Mouse (Mus musculus): ENCODE measurements around the gene Enthd1. TPM values are rescaled to one million over a fixed set of nuclear protein-coding genes. Genes with fewer than 3 reads are reported as not detected.
"Not testable (repeated sequence)": the region's sequence is repeated elsewhere in the genome, so short reads cannot be mapped to it uniquely, and the experiment has no call there.

The Enthd1 gene
- polyA plus RNA-seq, 1 experiment from 2014 or later: not detected

DNA sequence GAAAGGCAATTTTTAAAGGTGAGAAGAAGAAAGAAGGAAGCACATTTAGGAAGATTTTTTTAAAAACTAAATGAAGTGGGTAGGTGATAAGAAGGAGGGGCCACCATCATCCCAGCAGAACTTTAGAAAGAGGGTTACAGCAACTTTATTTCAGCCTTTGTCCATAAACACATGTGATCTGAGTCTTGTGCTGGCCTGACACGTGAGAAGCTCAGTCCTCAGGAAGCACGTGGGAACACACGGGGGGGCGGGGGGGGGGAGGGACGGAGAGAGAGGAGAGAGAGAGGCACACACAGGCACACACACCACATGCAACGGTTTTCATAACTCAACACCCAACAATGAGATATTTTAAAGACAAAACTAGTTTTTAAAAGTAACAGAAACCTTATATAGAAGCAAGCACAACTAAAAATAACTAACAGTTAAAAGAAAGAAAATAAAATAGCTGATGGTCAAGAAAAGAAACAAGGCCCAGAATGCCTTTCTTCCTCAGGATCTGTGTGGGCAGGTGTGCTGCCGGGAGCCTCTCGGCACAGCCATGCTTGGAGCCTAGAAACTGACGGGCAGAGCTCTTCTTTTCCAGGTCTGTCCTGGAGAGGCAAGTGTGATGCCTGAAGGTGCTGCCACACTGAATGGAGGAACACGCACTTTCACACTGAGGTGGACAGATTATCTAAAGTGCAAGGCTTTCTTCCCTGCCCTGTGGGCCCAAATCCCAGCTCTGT, 43.1 kb downstream of the Enthd1 start:
- Histone ChIP-seq H3K4me2 (no peak overlapping the region), H3K4me1 (replicated peaks) (peaks cover 12% of the 10 kb centered on the region), H3K9me3 (no peaks in the 10 kb centered on the region), H3K27me3 (no peaks in the 10 kb centered on the region), H3K36me3 (no peaks in the 10 kb centered on the region), H3K27ac (no peak overlapping the region), H3K4me3 (no peak overlapping the region), H3K9ac (no peak overlapping the region)
- 60% methylated on average over 9 of the region's 10 CpGs for WGBS
- no peak for ATAC-seq (ENCODE audit: low FRiP score)

DNA sequence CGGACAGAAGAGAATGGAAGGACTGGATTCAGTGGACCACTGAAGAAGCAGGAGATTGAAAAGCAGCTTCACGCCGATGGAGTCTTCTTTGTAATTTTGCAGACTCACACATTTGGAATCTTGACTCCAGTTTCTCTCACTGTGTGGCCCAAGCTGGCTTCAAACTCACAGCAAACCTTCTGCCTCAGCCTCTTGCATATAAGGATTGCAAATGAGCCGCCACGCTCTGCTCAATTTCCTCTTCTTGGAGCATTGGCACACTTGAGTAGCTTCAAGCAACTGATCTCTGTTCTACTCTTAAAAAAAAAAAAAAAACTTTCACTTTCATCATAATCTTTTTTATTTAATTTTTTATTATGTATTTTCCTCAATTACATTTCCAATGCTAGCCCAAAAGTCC, 45.0 kb downstream of the Enthd1 start:
- no peaks in the 10 kb centered on the region for H3K9me3 ChIP-seq
- 97% methylated on average over 5 of the region's 5 CpGs for WGBS
- H3K4me2 ChIP-seq: no peak overlapping the region

DNA sequence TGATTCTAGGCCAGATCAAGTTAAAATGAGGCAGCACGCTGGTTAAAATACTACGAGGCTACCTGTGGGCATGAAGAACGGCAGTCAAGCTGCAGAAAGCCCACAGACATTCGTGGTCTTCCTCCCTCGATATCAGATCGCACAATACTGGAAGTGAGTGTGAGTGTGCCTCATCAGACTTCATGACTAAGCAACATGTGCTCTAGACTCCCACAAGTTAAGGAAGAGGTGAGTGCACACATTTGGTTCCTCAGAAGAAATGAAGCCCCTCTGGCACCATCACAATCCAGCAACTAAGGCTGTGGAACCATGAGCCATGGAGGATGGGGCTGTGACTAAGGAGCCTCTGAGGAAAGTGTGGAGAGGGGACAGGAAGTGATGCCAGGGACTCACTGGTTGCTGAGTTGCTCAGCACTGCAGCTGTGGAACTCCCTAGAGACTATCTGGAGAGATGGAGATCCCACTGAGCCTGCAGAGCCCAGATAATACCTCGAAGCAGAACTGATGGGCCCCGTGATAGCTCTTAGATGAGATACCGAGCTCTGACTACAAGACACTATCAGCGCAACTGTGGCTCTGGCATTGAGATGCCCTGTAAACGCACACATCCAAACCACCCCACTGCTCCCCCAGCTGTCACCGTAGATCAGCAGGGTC, 46.3 kb downstream of the Enthd1 start:
- Histone ChIP-seq H3K27ac (peak overlapping the region; percentile 55), H3K4me1 (replicated peaks) (peaks cover 12% of the 10 kb centered on the region), H3K36me3 (no peaks in the 10 kb centered on the region), H3K4me2 (no peak overlapping the region), H3K27me3 (no peaks in the 10 kb centered on the region), H3K4me3 (no peak overlapping the region), H3K9me3 (no peaks in the 10 kb centered on the region), H3K9ac (no peak overlapping the region)
- ATAC-seq (ENCODE audit: low FRiP score): no peak
- WGBS: 89% methylated on average over 12 of the region's 12 CpGs

More for the DNA sequence above, 45.0 kb downstream of the Enthd1 start:
- H3K27me3 ChIP-seq: no peaks in the 10 kb centered on the region
- H3K36me3 ChIP-seq: no peaks in the 10 kb centered on the region
- no peak overlapping the region for H3K4me3 ChIP-seq
- H3K27ac ChIP-seq: no peak overlapping the region
- ATAC-seq (ENCODE audit: low FRiP score): no peak
- peaks cover 12% of the 10 kb centered on the region for H3K4me1 ChIP-seq (replicated peaks)
- H3K9ac ChIP-seq: no peak overlapping the region

DNA sequence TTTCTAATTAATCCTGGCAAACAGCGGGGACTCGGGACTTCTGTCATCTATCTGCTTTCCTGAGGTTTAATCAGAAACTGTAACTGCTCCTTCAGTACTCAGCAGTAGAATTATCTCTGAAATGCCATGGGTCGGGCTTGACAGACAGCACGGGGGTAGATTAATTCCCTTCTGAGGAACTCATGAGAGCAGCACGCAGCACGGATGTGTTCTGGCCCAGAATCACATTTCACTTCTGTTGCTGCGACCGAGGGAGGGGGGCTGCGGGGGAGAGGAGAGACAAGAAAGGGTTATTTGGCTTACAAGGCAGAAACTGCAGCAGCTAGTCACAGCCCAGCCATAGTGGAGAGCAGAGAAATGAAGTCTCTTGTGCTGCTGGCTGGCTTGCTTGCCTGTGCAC, 47.0 kb downstream of the Enthd1 start:
- Histone ChIP-seq H3K27me3 (no peaks in the 10 kb centered on the region), H3K4me2 (no peak overlapping the region), H3K9me3 (no peaks in the 10 kb centered on the region), H3K27ac (peak overlapping the region; percentile 55), H3K36me3 (no peaks in the 10 kb centered on the region), H3K4me1 (replicated peaks) (peaks cover 12% of the 10 kb centered on the region), H3K9ac (no peak overlapping the region), H3K4me3 (no peak overlapping the region)
- ATAC-seq (ENCODE audit: low FRiP score): no peak
- WGBS: 33% methylated on average over 9 of the region's 9 CpGs

DNA sequence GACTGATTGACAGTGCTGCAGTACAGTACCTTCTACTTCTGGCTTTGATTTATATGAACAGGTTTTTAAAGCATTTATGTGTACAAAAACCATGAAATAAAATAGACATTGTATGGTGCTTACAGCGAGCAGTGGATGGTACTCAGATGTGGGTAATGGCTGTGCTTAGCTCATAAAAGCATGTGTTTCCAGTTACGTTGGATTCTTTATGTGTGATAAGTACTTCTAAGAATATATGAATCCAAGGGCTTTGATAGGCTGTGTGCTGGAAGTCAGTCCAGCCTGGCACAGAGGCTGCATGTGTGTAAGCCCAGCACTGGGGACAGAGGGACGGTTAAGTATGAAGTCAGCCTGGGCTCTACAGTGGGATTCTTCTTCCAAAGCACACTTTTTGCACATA, 48.4 kb downstream of the Enthd1 start:
- Histone ChIP-seq H3K9ac (no peak overlapping the region), H3K27me3 (no peaks in the 10 kb centered on the region), H3K4me3 (no peak overlapping the region), H3K9me3 (no peaks in the 10 kb centered on the region), H3K27ac (no peak overlapping the region), H3K4me2 (no peak overlapping the region), H3K36me3 (no peaks in the 10 kb centered on the region), H3K4me1 (replicated peaks) (peaks cover 12% of the 10 kb centered on the region)
- ATAC-seq (ENCODE audit: low FRiP score): no peak
- WGBS: 88% methylated on average over 3 of the region's 3 CpGs

DNA sequence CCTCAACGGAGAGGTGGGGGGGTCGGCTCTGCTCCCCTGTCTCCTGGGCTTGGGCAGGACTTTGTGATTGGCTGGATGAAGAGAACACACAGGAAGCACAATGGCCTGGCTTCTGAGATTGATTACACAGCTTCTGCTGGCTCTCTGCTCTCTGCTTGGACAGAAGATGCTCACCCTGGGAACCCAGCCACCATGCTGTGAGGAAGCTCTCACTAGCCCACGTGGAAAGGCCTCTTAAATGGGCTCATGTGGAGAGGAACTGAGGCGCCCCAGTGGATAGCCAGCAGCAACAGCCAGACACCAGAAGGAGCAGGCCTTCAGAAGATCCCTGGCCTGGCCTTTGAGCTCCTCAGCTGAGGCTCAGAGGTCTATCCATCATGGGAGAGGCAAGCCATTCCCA, 59.9 kb downstream of the Enthd1 start:
- Histone ChIP-seq H3K4me3 (no peak overlapping the region), H3K27me3 (no peaks in the 10 kb centered on the region), H3K27ac (no peak overlapping the region), H3K9ac (no peak overlapping the region), H3K9me3 (no peaks in the 10 kb centered on the region), H3K36me3 (no peaks in the 10 kb centered on the region), H3K4me2 (no peak overlapping the region), H3K4me1 (replicated peaks) (peaks cover 14% of the 10 kb centered on the region)
- no peak for ATAC-seq (ENCODE audit: low FRiP score)
- 0% methylated on average over 4 of the region's 4 CpGs for WGBS

DNA sequence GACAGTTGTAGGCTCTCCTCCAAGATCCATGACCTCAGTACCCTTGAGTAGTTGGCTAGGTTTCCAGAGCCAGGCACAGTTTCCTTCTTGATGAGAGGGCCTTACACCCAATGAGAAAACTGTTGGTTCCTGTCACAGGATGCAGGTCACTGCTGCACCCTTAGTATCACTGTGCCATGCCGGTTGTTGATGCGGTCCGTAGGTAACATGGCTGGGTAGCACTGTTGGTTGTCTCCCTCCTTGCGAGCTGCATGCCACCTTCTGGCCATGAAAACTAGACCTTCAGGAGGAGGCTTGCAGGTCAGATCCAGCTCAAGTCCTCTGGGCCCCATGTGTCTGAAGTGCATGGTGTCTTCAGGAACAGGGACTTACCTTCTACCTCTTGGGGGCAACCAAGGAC, 61.8 kb downstream of the Enthd1 start:
- H3K27ac ChIP-seq; H3K4me3 ChIP-seq; H3K4me2 ChIP-seq; H3K27me3 ChIP-seq; ATAC-seq (ENCODE audit: low FRiP score); H3K9me3 ChIP-seq; H3K36me3 ChIP-seq; H3K9ac ChIP-seq: not testable (repeated sequence)
- peaks cover 14% of the 10 kb centered on the region for H3K4me1 ChIP-seq (replicated peaks)
- WGBS: 100% methylated on average over 4 of the region's 4 CpGs

DNA sequence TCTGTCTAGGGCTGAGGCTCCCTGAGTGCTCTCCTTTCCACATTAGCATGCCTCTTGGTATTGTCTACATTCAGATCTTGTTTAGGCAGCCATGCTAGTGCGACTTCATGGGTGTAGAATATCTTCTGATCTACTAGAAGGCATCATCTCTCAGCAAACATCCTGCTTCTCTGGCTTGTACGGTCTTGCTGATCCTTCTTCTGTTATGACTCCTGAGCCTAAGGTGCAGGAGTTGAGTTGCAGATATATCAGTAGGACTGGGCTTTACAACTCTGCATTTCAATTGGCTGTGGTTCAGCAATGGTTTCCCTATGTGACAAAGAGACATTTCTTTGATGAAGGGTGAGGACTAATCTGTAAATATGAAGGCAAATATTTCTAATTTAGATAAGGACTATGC, 62.2 kb downstream of the Enthd1 start:
- Histone ChIP-seq H3K9me3 (no peaks in the 10 kb centered on the region), H3K27ac (no peak overlapping the region), H3K36me3 (no peaks in the 10 kb centered on the region), H3K4me3 (no peak overlapping the region), H3K4me2 (no peak overlapping the region), H3K4me1 (replicated peaks) (peaks cover 14% of the 10 kb centered on the region), H3K9ac (no peak overlapping the region), H3K27me3 (no peaks in the 10 kb centered on the region)
- ATAC-seq (ENCODE audit: low FRiP score): no peak
- WGBS: 93% methylated on average over 2 of the region's 2 CpGs

DNA sequence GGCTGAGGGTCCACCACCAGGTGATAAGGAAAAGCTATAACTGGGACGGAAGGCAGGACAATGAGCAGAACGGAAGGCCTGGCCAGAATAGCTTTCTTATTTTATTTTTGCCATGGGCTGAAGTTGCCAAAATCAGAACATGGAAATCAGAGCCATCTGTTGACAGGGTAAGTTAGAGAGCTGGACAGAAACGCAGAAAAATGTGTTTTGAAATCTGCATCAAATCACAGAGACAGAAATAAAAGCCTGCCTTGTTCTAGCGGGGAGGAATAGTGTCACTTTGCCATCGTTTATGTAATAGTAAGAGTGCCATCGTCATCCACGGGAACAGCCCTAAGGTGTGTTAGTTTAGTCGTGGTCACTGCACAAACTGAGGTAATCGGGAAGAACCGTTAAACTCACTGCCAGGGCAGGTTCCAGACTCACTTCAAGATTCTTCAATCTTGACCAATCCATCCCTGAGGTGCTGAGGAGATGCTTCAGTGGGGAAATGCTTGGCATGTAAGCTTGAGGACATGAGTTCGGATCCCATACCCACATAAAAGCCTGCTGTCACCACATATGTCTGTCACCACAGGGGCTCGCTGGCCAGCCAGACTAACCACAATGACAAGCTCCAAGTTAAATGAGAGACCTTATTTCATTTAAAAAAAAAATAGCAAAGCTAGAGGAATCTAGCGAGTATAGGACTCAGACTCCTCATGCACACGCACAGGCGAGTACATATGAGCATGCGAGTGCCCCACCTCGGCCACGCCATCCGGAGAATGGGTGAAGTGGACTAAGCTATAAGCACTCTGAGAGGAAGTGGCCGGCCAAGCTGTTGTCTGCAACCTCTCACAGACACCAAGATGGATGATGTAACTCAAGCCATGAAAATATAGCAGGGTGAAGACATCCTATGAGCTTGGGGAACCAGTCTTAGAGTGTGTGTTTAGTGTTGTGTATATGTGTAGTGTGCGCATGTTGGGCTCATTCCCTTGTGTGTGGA, 63.6 kb downstream of the Enthd1 start:
- Histone ChIP-seq H3K4me1 (replicated peaks) (peaks cover 14% of the 10 kb centered on the region), H3K4me2 (no peak overlapping the region), H3K4me3 (no peak overlapping the region), H3K27ac (no peak overlapping the region), H3K9ac (no peak overlapping the region), H3K36me3 (no peaks in the 10 kb centered on the region), H3K9me3 (no peaks in the 10 kb centered on the region), H3K27me3 (no peaks in the 10 kb centered on the region)
- 90% methylated on average over 21 of the region's 21 CpGs for whole genome bisulfite sequencing
- no peak for ATAC-seq (ENCODE audit: low FRiP score)

DNA sequence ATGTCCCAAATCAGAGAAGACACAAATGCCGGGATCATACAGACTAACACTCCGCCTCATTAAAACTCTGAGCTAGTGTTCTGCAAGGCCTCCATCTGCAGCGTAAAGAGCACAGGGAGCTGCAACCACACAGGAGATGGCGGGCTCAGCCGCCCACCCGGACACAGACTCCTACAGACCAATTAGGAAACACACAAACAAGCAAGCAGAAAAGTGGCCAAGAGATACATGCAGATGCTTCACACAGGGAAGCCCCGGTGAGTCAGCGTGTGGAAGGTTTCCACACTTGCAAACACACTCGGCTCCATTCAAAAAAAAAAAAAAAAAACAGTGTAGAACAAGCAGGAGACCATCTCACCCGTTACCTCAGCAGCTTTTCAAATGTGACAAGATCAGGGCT, 64.5 kb downstream of the Enthd1 start:
- Histone ChIP-seq H3K9ac (no peak overlapping the region), H3K4me3 (no peak overlapping the region), H3K4me1 (replicated peaks) (peaks cover 10% of the 10 kb centered on the region), H3K4me2 (no peak overlapping the region), H3K36me3 (no peaks in the 10 kb centered on the region), H3K27me3 (no peaks in the 10 kb centered on the region), H3K9me3 (no peaks in the 10 kb centered on the region), H3K27ac (no peak overlapping the region)
- ATAC-seq (ENCODE audit: low FRiP score): no peak
- WGBS: 68% methylated on average over 10 of the region's 10 CpGs

DNA sequence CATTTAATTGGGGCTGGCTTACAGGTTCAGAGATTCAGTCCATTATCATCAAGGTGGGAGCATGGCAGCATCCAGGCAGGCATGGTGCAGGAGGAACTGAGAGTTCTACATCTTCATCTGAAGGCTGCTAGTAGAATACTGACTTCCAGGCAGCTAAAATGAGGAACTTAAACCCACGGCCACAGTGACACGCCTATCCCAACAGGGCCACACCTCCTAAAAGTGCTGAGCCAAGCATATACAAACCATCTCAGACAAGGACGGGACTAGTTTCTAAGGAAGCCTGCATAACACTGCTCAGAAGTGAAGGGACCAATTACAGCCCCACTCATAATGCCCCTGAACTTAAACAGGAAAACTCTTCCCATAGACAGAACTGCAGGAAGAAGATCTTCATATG, 67.2 kb downstream of the Enthd1 start:
- H3K9me3 ChIP-seq: not testable (repeated sequence)

DNA sequence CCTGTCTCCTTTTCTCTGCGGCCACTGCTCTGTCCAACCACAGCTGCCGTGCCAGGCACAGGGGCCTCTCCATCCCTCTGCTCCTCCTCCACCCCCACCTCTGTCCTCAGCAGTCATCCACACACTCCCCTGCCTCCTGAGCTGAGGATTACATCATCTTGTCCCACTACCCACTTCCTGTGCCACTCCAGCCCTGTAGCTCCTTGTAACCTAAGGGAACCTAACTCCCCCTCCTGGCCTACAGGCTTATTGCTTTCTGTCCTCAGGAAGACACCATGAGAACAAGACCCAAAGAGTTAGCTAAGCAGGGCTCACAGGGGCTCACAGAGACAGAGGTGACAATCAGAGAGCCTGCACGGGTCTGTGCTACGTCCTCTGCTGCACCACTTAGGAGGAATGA, 73.5 kb downstream of the Enthd1 start:
- no peak overlapping the region for H3K4me2 ChIP-seq
- no peaks in the 10 kb centered on the region for H3K36me3 ChIP-seq
- H3K27ac ChIP-seq: no peak overlapping the region
- H3K4me3 ChIP-seq: no peak overlapping the region
- peaks cover 25% of the 10 kb centered on the region for H3K27me3 ChIP-seq
- H3K4me1 ChIP-seq (replicated peaks): peaks cover 23% of the 10 kb centered on the region
- 0 out of 2 replicates have a peak, but pooled peaks cover 3% of the 10 kb centered on the region for H3K9me3 ChIP-seq
- ATAC-seq (ENCODE audit: low FRiP score): no peak
- WGBS: 71% methylated on average over 4 of the region's 4 CpGs
- no peak overlapping the region for H3K9ac ChIP-seq

More for the DNA sequence above, 67.2 kb downstream of the Enthd1 start:
- 95% methylated on average over 3 of the region's 3 CpGs for WGBS
- not testable (repeated sequence) for ATAC-seq (ENCODE audit: low FRiP score); H3K36me3 ChIP-seq; H3K27ac ChIP-seq; H3K4me2 ChIP-seq; H3K9ac ChIP-seq; H3K4me3 ChIP-seq
- Histone ChIP-seq H3K4me1 (replicated peaks) (peaks cover 15% of the 10 kb centered on the region; the same call in 1 of the 2 replicates), H3K27me3 (peaks cover 20% of the 10 kb centered on the region)

All from hindbrain, embryonic 13.5 days (tissue).